Mouse (Mus musculus): ENCODE data around the gene Rabgap1l. TPM values are rescaled to one million over a fixed set of nuclear protein-coding genes. Genes with fewer than 3 reads are reported as not detected.

Rabgap1l gene
- polyA plus RNA-seq, 1 experiment, result 13.8 TPM

- Histone ChIP-seq H3K4me3 (ENCODE audit: extremely low read depth, insufficient read depth, insufficient read length) (no peak overlapping the region), H3K36me3 (ENCODE audit: control insufficient read depth, insufficient read depth, low read length) (no peaks in the 10 kb centered on the region), H3K4me1 (ENCODE audit: control insufficient read depth, insufficient read depth, insufficient read length) (no peaks in the 10 kb centered on the region), H3K27ac (ENCODE audit: insufficient read depth, low read length) (no peak overlapping the region), H3K27me3 (ENCODE audit: control insufficient read depth, insufficient read depth, low read length) (no peaks in the 10 kb centered on the region)
- TF ChIP-seq POLR2A (IDR thresholded peaks at IDR 0.05; ENCODE audit: low read depth, low read length) (no peak), CTCF (IDR thresholded peaks at IDR 0.05; ENCODE audit: extremely low read depth, insufficient read depth, insufficient read length, insufficient replicate concordance) (no peak)
- peak; percentile 23 to 45 for DNase-seq (ENCODE audit: low read depth in 1 of 2, low spot score in 2 of 2)
- WGBS, result 12% methylated on average over 2 of the region's 2 CpGs
Observed at GRCm38 (mm10) chr1:160743229-160743628, 49.8 kb downstream of the Rabgap1l start.

GRCm38 (mm10) chr1:160740650-160741049 lies 52.4 kb downstream of the Rabgap1l start:
- DNase-seq (ENCODE audit: low read depth in 1 of 2, low spot score in 2 of 2), result no peak
- Histone ChIP-seq H3K4me1 (ENCODE audit: control insufficient read depth, insufficient read depth, insufficient read length) (no peaks in the 10 kb centered on the region), H3K27me3 (ENCODE audit: control insufficient read depth, insufficient read depth, low read length) (no peaks in the 10 kb centered on the region), H3K36me3 (ENCODE audit: control insufficient read depth, insufficient read depth, low read length) (no peaks in the 10 kb centered on the region), H3K4me3 (ENCODE audit: extremely low read depth, insufficient read depth, insufficient read length) (no peak overlapping the region), H3K27ac (ENCODE audit: insufficient read depth, low read length) (no peak overlapping the region)
- 66% methylated on average over 2 of the region's 2 CpGs for WGBS
- no peak for TF ChIP-seq CTCF (IDR thresholded peaks at IDR 0.05; ENCODE audit: extremely low read depth, insufficient read depth, insufficient read length, insufficient replicate concordance)
- TF ChIP-seq POLR2A (IDR thresholded peaks at IDR 0.05; ENCODE audit: low read depth, low read length), result no peak

- Histone ChIP-seq H3K4me3 (ENCODE audit: extremely low read depth, insufficient read depth, insufficient read length) (no peak overlapping the region), H3K4me1 (ENCODE audit: control insufficient read depth, insufficient read depth, insufficient read length) (no peaks in the 10 kb centered on the region), H3K27me3 (ENCODE audit: control insufficient read depth, insufficient read depth, low read length) (no peaks in the 10 kb centered on the region), H3K36me3 (ENCODE audit: control insufficient read depth, insufficient read depth, low read length) (peaks cover 7% of the 10 kb centered on the region; the same call in 1 of the 2 replicates), H3K27ac (ENCODE audit: insufficient read depth, low read length) (no peak overlapping the region)
- TF ChIP-seq CTCF (IDR thresholded peaks at IDR 0.05; ENCODE audit: extremely low read depth, insufficient read depth, insufficient read length, insufficient replicate concordance), result no peak
- no peak for TF ChIP-seq POLR2A (IDR thresholded peaks at IDR 0.05; ENCODE audit: low read depth, low read length)
- no peak for DNase-seq (ENCODE audit: low read depth in 1 of 2, low spot score in 2 of 2)
- WGBS, result 93% methylated on average over 2 of the region's 2 CpGs
Observed at GRCm38 (mm10) chr1:160734743-160735142, 58.3 kb downstream of the Rabgap1l start.

GRCm38 (mm10) chr1:160729944-160730343 lies 63.1 kb downstream of the Rabgap1l start:
- 90% methylated on average over 4 of the region's 4 CpGs for WGBS
- H3K4me3 ChIP-seq (ENCODE audit: extremely low read depth, insufficient read depth, insufficient read length), result no peak overlapping the region
- no peak overlapping the region for H3K27ac ChIP-seq (ENCODE audit: insufficient read depth, low read length)
- DNase-seq (ENCODE audit: low read depth in 1 of 2, low spot score in 2 of 2), result no peak
- no peaks in the 10 kb centered on the region for H3K27me3 ChIP-seq (ENCODE audit: control insufficient read depth, insufficient read depth, low read length)
- TF ChIP-seq CTCF (IDR thresholded peaks at IDR 0.05; ENCODE audit: extremely low read depth, insufficient read depth, insufficient read length, insufficient replicate concordance), result no peak
- no peak for TF ChIP-seq POLR2A (IDR thresholded peaks at IDR 0.05; ENCODE audit: low read depth, low read length)
- peaks cover 7% of the 10 kb centered on the region; the same call in 1 of the 2 replicates for H3K36me3 ChIP-seq (ENCODE audit: control insufficient read depth, insufficient read depth, low read length)
- no peaks in the 10 kb centered on the region for H3K4me1 ChIP-seq (ENCODE audit: control insufficient read depth, insufficient read depth, insufficient read length)

- no peak overlapping the region for H3K27ac ChIP-seq (ENCODE audit: insufficient read depth, low read length)
- DNase-seq (ENCODE audit: low read depth in 1 of 2, low spot score in 2 of 2), result no peak
- TF ChIP-seq POLR2A (IDR thresholded peaks at IDR 0.05; ENCODE audit: low read depth, low read length), result no peak
- TF ChIP-seq CTCF (IDR thresholded peaks at IDR 0.05; ENCODE audit: extremely low read depth, insufficient read depth, insufficient read length, insufficient replicate concordance), result no peak
- no peaks in the 10 kb centered on the region for H3K27me3 ChIP-seq (ENCODE audit: control insufficient read depth, insufficient read depth, low read length)
- H3K4me3 ChIP-seq (ENCODE audit: extremely low read depth, insufficient read depth, insufficient read length), result no peak overlapping the region
- WGBS, result 33% methylated on average over 3 of the region's 3 CpGs
- peaks cover 3% of the 10 kb centered on the region; the same call in 1 of the 2 replicates for H3K36me3 ChIP-seq (ENCODE audit: control insufficient read depth, insufficient read depth, low read length)
- no peaks in the 10 kb centered on the region for H3K4me1 ChIP-seq (ENCODE audit: control insufficient read depth, insufficient read depth, insufficient read length)
Observed at GRCm38 (mm10) chr1:160717742-160718141, 75.3 kb downstream of the Rabgap1l start.

- Histone ChIP-seq H3K4me1 (ENCODE audit: control insufficient read depth, insufficient read depth, insufficient read length) (no peaks in the 10 kb centered on the region), H3K4me3 (ENCODE audit: extremely low read depth, insufficient read depth, insufficient read length) (no peak overlapping the region), H3K27me3 (ENCODE audit: control insufficient read depth, insufficient read depth, low read length) (no peaks in the 10 kb centered on the region), H3K27ac (ENCODE audit: insufficient read depth, low read length) (no peak overlapping the region), H3K36me3 (ENCODE audit: control insufficient read depth, insufficient read depth, low read length) (peaks cover 1% of the 10 kb centered on the region; the same call in 1 of the 2 replicates)
- DNase-seq (ENCODE audit: low read depth in 1 of 2, low spot score in 2 of 2), result no peak
- TF ChIP-seq CTCF (IDR thresholded peaks at IDR 0.05; ENCODE audit: extremely low read depth, insufficient read depth, insufficient read length, insufficient replicate concordance) (no peak), POLR2A (IDR thresholded peaks at IDR 0.05; ENCODE audit: low read depth, low read length) (no peak)
Observed at GRCm38 (mm10) chr1:160714685-160715084, 78.3 kb downstream of the Rabgap1l start.

- 80% methylated on average over 4 of the region's 4 CpGs for WGBS
- no peak overlapping the region for H3K4me3 ChIP-seq (ENCODE audit: extremely low read depth, insufficient read depth, insufficient read length)
- no peak for DNase-seq (ENCODE audit: low read depth in 1 of 2, low spot score in 2 of 2)
Observed at GRCm38 (mm10) chr1:160713887-160714286, 79.1 kb downstream of the Rabgap1l start.

More at GRCm38 (mm10) chr1:160713887-160714286, 79.1 kb downstream of the Rabgap1l start:
- Histone ChIP-seq H3K4me1 (ENCODE audit: control insufficient read depth, insufficient read depth, insufficient read length) (no peaks in the 10 kb centered on the region), H3K27ac (ENCODE audit: insufficient read depth, low read length) (no peak overlapping the region), H3K27me3 (ENCODE audit: control insufficient read depth, insufficient read depth, low read length) (no peaks in the 10 kb centered on the region), H3K36me3 (ENCODE audit: control insufficient read depth, insufficient read depth, low read length) (peaks cover 1% of the 10 kb centered on the region; the same call in 1 of the 2 replicates)
- no peak for TF ChIP-seq CTCF (IDR thresholded peaks at IDR 0.05; ENCODE audit: extremely low read depth, insufficient read depth, insufficient read length, insufficient replicate concordance)
- no peak for TF ChIP-seq POLR2A (IDR thresholded peaks at IDR 0.05; ENCODE audit: low read depth, low read length)

Data from spleen, adult 2 months (tissue).